Mouse (Mus musculus) heart, adult 2 months (tissue): ENCODE measurements around the gene Dad1. TPM values are rescaled to one million over a fixed set of nuclear protein-coding genes. Genes with fewer than 3 reads are reported as not detected.
"Not testable (repeated sequence)": the region's sequence is repeated elsewhere in the genome, so short reads cannot be mapped to it uniquely, and the experiment has no call there.

Experiments
- DNase-seq, 2 experiments: peaks; one replicate each; pipeline ENCODE4 v3.0.0; 2021
- H3K27ac ChIP-seq: fragments of 200-600 bp; 2 replicates; pipeline ENCODE4 v1.8.1; 2022
- H3K27me3 ChIP-seq: fragments of 200-500 bp; 2 replicates; pipeline ENCODE4 v1.6.1; 2012; ENCODE audit warnings: mild to moderate bottlenecking, low read length, inconsistent platforms, mixed read lengths; ENCODE audit not compliant: control insufficient read depth, insufficient read depth
- H3K36me3 ChIP-seq: fragments of 200-500 bp; 2 replicates; pipeline ENCODE4 v1.6.1; 2012; ENCODE audit warnings: low read length, inconsistent platforms; ENCODE audit not compliant: control insufficient read depth, insufficient read depth
- H3K4me1 ChIP-seq: fragments of 200-500 bp; 2 replicates; pipeline ENCODE4 v1.6.1; 2011; ENCODE audit warnings: low read length; ENCODE audit not compliant: control insufficient read depth, insufficient read depth
- H3K4me3 ChIP-seq: fragments of 200-600 bp; 2 replicates; pipeline ENCODE4 v1.8.1; 2022
- H3K79me2 ChIP-seq: fragments of 200-500 bp; replicated peaks from 2 replicates; pipeline ENCODE4 v1.6.1; 2012; ENCODE audit warnings: mild to moderate bottlenecking, inconsistent platforms, low read length, moderate library complexity, mixed read lengths; ENCODE audit not compliant: control insufficient read depth, insufficient read depth
- H3K9ac ChIP-seq: fragments of 200-500 bp; 2 replicates; pipeline ENCODE4 v1.6.1; 2012; ENCODE audit warnings: low read depth, mild to moderate bottlenecking, control low read depth, inconsistent platforms, low read length, mixed read lengths
- CTCF ChIP-seq: fragments of 200-600 bp; IDR thresholded peaks from 2 replicates; pipeline ENCODE4 v1.8.1; 2022; ENCODE audit warnings: antibody characterized with exemption, mild to moderate bottlenecking, moderate library complexity
- EP300 ChIP-seq: fragments of 200-500 bp; IDR thresholded peaks from 2 replicates; pipeline ENCODE4 v1.6.1; 2011; ENCODE audit warnings: low read depth, low read length, control low read depth; ENCODE audit not compliant: insufficient read depth
- POLR2A ChIP-seq: fragments of 200-500 bp; IDR thresholded peaks from 2 replicates; pipeline ENCODE4 v1.6.1; 2011; ENCODE audit warnings: mild to moderate bottlenecking, low read depth, low read length, control low read depth; ENCODE audit not compliant: insufficient read depth
- WGBS: fragments of 180-500 bp; shearing (Covaris S2); methylation state at CpG from one replicate; pipeline ENCODE4 v1.1.7; 2018; 5-methylcytosine and 5-hydroxymethylcytosine counted together
- intact Hi-C: fragments of 180-260 bp; cut with DNase I; formaldehyde crosslinking; loops from one replicate; pipeline ENCODE4 v1.15.1; 2025
- polyA plus RNA-seq: library from polyadenylated mRNA; depleted of rRNA; stranded (reverse); fragments of >200 nt; gene quantifications from 2 replicates; pipeline ENCODE4 v1.2.3, GENCODE M21; 2012
- total RNA-seq, 2 experiments: library from RNA; stranded (reverse); gene quantifications; 2 replicates each; pipeline ENCODE4 v1.2.3; 2021

The Dad1 gene
- total and polyA plus RNA-seq, 3 experiments, result 99.0 to 393 (median 115) TPM

GRCm38 (mm10) chr14:54230638-54231150 is 23.2 kb downstream of the Dad1 start:
- WGBS, result 84% methylated on average over 14 of the region's 14 CpGs
- H3K4me1 ChIP-seq, result peaks cover 8% of the 10 kb centered on the region
- no peak for TF ChIP-seq CTCF
- TF ChIP-seq POLR2A, result no peak
- TF ChIP-seq EP300, result no peak
- DNase-seq, result no peak
- H3K4me3 ChIP-seq, result no peak overlapping the region
- no peaks in the 10 kb centered on the region for H3K36me3 ChIP-seq
- no peaks in the 10 kb centered on the region for H3K27me3 ChIP-seq
- intact Hi-C loops, result no loop called here
- H3K79me2 ChIP-seq, result no peaks in the 10 kb centered on the region
- H3K27ac ChIP-seq, result no peak overlapping the region
- H3K9ac ChIP-seq, result no peak overlapping the region

GRCm38 (mm10) chr14:54229849-54230248 is 24.1 kb downstream of the Dad1 start:
- H3K4me1 ChIP-seq, DNase-seq, H3K36me3 ChIP-seq, H3K27me3 ChIP-seq, H3K4me3 ChIP-seq, H3K79me2 ChIP-seq, H3K27ac ChIP-seq, H3K9ac ChIP-seq: not testable (repeated sequence)
- intact Hi-C loops, result loop anchor here (2.0 to 10.0 kb wide), 3 partner anchors 165 to 265 kb away; no protein-coding TSS in a partner anchor
- 76% methylated on average over 3 of the region's 4 CpGs for WGBS

DNA sequence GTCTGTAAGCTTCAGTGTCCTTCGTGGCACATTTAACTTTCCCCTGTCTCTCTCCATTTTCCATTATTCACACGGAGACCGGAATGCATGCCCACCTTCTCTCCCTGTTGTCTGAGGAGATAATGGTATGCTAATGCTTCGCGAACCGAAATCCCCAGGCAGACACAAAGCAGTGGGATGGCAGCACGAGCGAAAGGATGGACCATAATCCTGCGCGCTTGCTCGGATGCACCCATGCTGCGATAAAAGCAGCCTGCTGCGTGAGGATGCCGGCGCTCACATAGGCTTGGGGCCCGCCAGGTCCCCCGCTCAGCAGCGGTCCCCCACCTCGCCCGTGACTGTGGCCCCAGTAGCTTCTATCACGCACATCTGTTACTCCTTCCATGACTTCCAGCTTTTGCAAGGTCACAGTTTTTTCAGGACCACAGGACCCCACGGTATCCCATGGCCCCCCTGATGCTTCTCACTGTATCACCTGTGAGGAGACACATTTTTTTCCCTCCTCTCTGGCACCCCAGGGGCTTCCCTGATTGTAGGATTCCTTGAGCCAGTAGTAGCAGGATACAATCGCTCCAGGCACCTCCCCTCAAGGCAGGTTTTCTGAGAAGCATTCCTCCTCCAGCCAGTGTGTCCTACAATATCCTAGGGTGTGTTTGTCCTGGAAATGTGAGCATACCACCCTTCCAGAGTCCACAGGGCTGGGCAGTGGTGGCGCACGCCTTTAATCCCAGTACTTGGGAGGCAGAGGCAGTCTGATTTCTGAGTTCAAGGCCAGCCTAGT is 24.8 kb downstream of the Dad1 start:
- TF ChIP-seq POLR2A (no peak), EP300 (no peak), CTCF (no peak)
- intact Hi-C loops, result loop anchor here (1.0 to 10.0 kb wide), 4 partner anchors 164 to 266 kb away; no protein-coding TSS in a partner anchor
- H3K4me3 ChIP-seq, result no peak overlapping the region
- no peaks in the 10 kb centered on the region for H3K36me3 ChIP-seq
- 70% methylated on average over 25 of the region's 25 CpGs for WGBS
- no peaks in the 10 kb centered on the region for H3K27me3 ChIP-seq
- no peaks in the 10 kb centered on the region for H3K79me2 ChIP-seq
- H3K4me1 ChIP-seq, result peaks cover 8% of the 10 kb centered on the region
- DNase-seq, result no peak
- H3K9ac ChIP-seq, result no peak overlapping the region
- no peak overlapping the region for H3K27ac ChIP-seq

DNA sequence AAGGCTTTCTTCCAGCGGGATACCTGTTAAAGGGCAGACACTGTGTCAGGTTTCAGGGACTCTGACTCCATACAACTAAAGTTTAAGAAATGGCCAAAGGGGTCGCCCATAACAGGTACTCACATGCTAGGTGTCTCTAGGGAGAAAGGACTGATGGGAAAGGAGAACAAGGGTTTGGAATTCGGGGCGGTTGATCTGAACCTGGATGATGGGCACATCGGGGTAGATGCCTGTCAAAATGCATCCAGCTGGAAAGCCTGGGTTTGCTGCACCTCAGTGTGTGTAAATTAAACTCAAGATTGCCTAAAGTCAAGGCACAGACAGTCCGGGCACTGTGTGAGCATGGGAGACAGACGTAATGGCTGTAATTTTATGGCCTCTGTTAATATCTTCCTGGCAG is 25.4 kb downstream of the Dad1 start:
- no peak overlapping the region for H3K4me3 ChIP-seq
- no peak overlapping the region for H3K27ac ChIP-seq
- WGBS, result 63% methylated on average over 7 of the region's 7 CpGs
- H3K9ac ChIP-seq, result no peak overlapping the region; the same call in 1 of the 2 replicates
- H3K4me1 ChIP-seq, result peaks cover 7% of the 10 kb centered on the region
- H3K79me2 ChIP-seq, result no peaks in the 10 kb centered on the region
- no peaks in the 10 kb centered on the region for H3K36me3 ChIP-seq
- intact Hi-C loops, result loop anchor here (1.0 to 10.0 kb wide), 4 partner anchors 164 to 266 kb away; no protein-coding TSS in a partner anchor
- no peaks in the 10 kb centered on the region for H3K27me3 ChIP-seq
- DNase-seq, result no peak
- TF ChIP-seq EP300, result no peak
- no peak for TF ChIP-seq CTCF

GRCm38 (mm10) chr14:54227911-54228451 is 25.9 kb downstream of the Dad1 start:
- Histone ChIP-seq H3K27me3 (no peaks in the 10 kb centered on the region), H3K27ac (peak overlapping the region; percentile 47), H3K4me3 (peak overlapping the region; percentile 36; the same call in 1 of the 2 replicates), H3K4me1 (peaks cover 7% of the 10 kb centered on the region), H3K9ac (peak overlapping the region; percentile 63), H3K36me3 (no peaks in the 10 kb centered on the region), H3K79me2 (no peaks in the 10 kb centered on the region)
- under 1% methylated on average over 10 of the region's 10 CpGs for WGBS
- TF ChIP-seq POLR2A, result no peak
- peak; percentile 93 for TF ChIP-seq CTCF
- TF ChIP-seq EP300, result peak; percentile 72; the same call in 1 of the 2 replicates
- peak; percentile 74 to 82 for DNase-seq
- intact Hi-C loops, result loop anchor here (1.0 to 10.0 kb wide), 4 partner anchors 163 to 267 kb away; no protein-coding TSS in a partner anchor
